Mouse (Mus musculus) neutrophil, adult 5-6 weeks (primary cell): ENCODE data around the gene Ppm1m. TPM values are rescaled to one million over a fixed set of nuclear protein-coding genes. Genes with fewer than 3 reads are reported as not detected.

Source experiments
- ATAC-seq: fragments of 151-379, 151-347 bp; 2 replicates; pipeline ENCODE4 v1.8.0; 2017; ENCODE audit warnings: mild to moderate bottlenecking, moderate TSS enrichment; ENCODE audit not compliant: insufficient number of reproducible peaks, poor library complexity, low FRiP score, severe bottlenecking; ENCODE audit errors: extremely low read depth
- total RNA-seq: library from RNA; stranded (forward); fragments of 200-1000 nt; gene quantifications from 2 replicates; pipeline ENCODE4 v1.2.3, GENCODE M21; 2017

The Ppm1m gene
- total RNA-seq, 1 experiment from 2014 or later: 59.0 TPM

GRCm38 (mm10) chr9:106197732-106198131 lies 1.8 kb downstream of the Ppm1m start:
- ATAC-seq: no peak

- ATAC-seq: peak; percentile 55; the same call in 1 of the 2 replicates
Observed at GRCm38 (mm10) chr9:106197081-106197713, 2.3 kb downstream of the Ppm1m start.

- ATAC-seq: no peak
Observed at GRCm38 (mm10) chr9:106195693-106196092, 3.9 kb downstream of the Ppm1m start.

GRCm38 (mm10) chr9:106193930-106194807 lies 5.4 kb downstream of the Ppm1m start:
- no peak for ATAC-seq

- peak; percentile 73 for ATAC-seq
Observed at GRCm38 (mm10) chr9:106192998-106193397, 6.5 kb downstream of the Ppm1m start.

GRCm38 (mm10) chr9:106192024-106192423 lies 7.5 kb downstream of the Ppm1m start:
- no peak for ATAC-seq

GRCm38 (mm10) chr9:106191355-106191754 lies 8.2 kb downstream of the Ppm1m start:
- no peak for ATAC-seq

GRCm38 (mm10) chr9:106183996-106184395 lies 15.6 kb downstream of the Ppm1m start:
- no peak for ATAC-seq

- no peak for ATAC-seq
Observed at GRCm38 (mm10) chr9:106182146-106182545, 17.4 kb downstream of the Ppm1m start.

- no peak for ATAC-seq
Observed at GRCm38 (mm10) chr9:106179964-106180363, 19.6 kb downstream of the Ppm1m start.

GRCm38 (mm10) chr9:106179454-106179853 lies 20.1 kb downstream of the Ppm1m start:
- ATAC-seq: no peak

- no peak for ATAC-seq
Observed at GRCm38 (mm10) chr9:106177799-106178198, 21.7 kb downstream of the Ppm1m start.

GRCm38 (mm10) chr9:106176769-106177168 lies 22.8 kb downstream of the Ppm1m start:
- ATAC-seq: no peak

GRCm38 (mm10) chr9:106175552-106176200 lies 23.9 kb downstream of the Ppm1m start:
- ATAC-seq: no peak

- no peak for ATAC-seq
Observed at GRCm38 (mm10) chr9:106173363-106173762, 26.2 kb downstream of the Ppm1m start.

GRCm38 (mm10) chr9:106172527-106172926 lies 27.0 kb downstream of the Ppm1m start:
- no peak for ATAC-seq

GRCm38 (mm10) chr9:106171346-106172158 lies 28.0 kb downstream of the Ppm1m start:
- 0 out of 2 replicates have a peak, but pooled peaks have one; percentile 1 for ATAC-seq

GRCm38 (mm10) chr9:106170556-106171345 lies 28.8 kb downstream of the Ppm1m start, which contains the start of gene Wdr82:
Gene Wdr82, plus strand, starts transcription at chr9:106170928.
- ATAC-seq: peak; percentile 90
